In the genomic region with DNA sequence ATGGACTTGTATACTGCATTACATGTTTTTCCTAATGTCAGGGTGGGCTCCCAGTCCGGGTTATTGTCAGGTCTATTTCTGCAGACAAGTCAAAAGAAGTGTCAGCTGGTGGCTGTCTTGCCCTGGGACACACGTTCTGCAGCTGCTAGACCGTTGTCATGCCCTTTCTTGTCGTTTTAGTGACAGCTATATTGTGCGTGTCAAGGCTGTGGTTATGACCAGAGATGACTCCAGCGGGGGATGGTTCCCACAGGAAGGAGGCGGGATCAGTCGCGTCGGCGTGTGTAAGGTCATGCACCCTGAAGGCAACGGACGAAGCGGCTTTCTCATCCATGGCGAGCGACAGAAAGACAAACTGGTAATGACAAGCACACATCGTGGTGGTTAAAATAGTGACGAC, we compare ENCODE assay signal across 11 mouse cellular contexts.
DNase-seq lines count a peak whose midpoint lies in the region; ATAC-seq and TF ChIP-seq lines count a peak whose summit lies in the region.
"Had no signal": no experiment of that assay in that cellular context is flagged by ENCODE, and none has a peak within 500 bp of the region (broad histone marks: within the 10 kb centered on the region; RNA-seq: fewer than 3 reads in every experiment).

No protein-coding gene starts in this region.

- 0 out of 2 replicates have a peak, but pooled peaks cover 12% of the 10 kb centered on the region for H3K36me3 ChIP-seq in lung, embryonic 14.5 days (ENCODE audit: insufficient read depth)

- 34% methylated on average over 18 of the region's 18 CpGs for WGBS in lung, embryonic 14.5 days

- peak; percentile 34 for DNase-seq in adrenal gland, postnatal 10 days
- no peak for DNase-seq in adrenal gland, postnatal 4 days (ENCODE audit: low spot score in 2 of 2)
- peak; percentile 61 for DNase-seq in lung, embryonic 14.5 days
- no peak for DNase-seq in lung, postnatal 25 days (ENCODE audit: low spot score)
- DNase-seq in liver = peak; percentile 26
- no peak for DNase-seq in layer of hippocampus, adult 9-10 months (ENCODE audit: low spot score)
- DNase-seq in yolk sac, embryonic 10.5 days (ENCODE audit: low spot score) = no peak

- H3K4me3 ChIP-seq in lung, embryonic 14.5 days (ENCODE audit: low read depth, low read length) = no peak overlapping the region
- H3K4me3 ChIP-seq: embryonic facial prominence, embryonic 12.5 days; forebrain, embryonic 15.5 days had no signal

- H3K27me3 ChIP-seq in lung, embryonic 14.5 days (ENCODE audit: insufficient read depth, low read length) = no peaks in the 10 kb centered on the region
- H3K27me3 ChIP-seq: embryonic facial prominence, embryonic 12.5 days; forebrain, embryonic 15.5 days had no signal

- TF ChIP-seq CTCF in lung, embryonic 14.5 days (IDR thresholded peaks at IDR 0.05; ENCODE audit: low read depth) = no peak

- ATAC-seq in lung, embryonic 14.5 days (ENCODE audit: insufficient read depth) = peak; percentile 49
- peak; percentile 31 for ATAC-seq in CD4-positive, CD25-positive, alpha-beta regulatory T cell, adult 4 months
- ATAC-seq: forebrain, embryonic 15.5 days; inflammation-experienced regulatory T-cells, adult 6 months had no signal

- no peak overlapping the region for H3K4me2 ChIP-seq in lung, embryonic 14.5 days
- H3K4me2 ChIP-seq: embryonic facial prominence, embryonic 12.5 days; forebrain, embryonic 15.5 days had no signal

- peaks cover 4% of the 10 kb centered on the region; the same call in 1 of the 2 replicates for H3K4me1 ChIP-seq in lung, embryonic 14.5 days (ENCODE audit: insufficient read depth)
- H3K4me1 ChIP-seq: embryonic facial prominence, embryonic 12.5 days; forebrain, embryonic 15.5 days had no signal

- no peaks in the 10 kb centered on the region for H3K9me3 ChIP-seq in lung, embryonic 14.5 days (ENCODE audit: low read depth, low read length)
- H3K9me3 ChIP-seq: embryonic facial prominence, embryonic 12.5 days; forebrain, embryonic 15.5 days had no signal

- H3K9ac ChIP-seq in lung, embryonic 14.5 days = no peak overlapping the region
- H3K9ac ChIP-seq: embryonic facial prominence, embryonic 12.5 days; forebrain, embryonic 15.5 days had no signal

- H3K27ac ChIP-seq in lung, embryonic 14.5 days (ENCODE audit: low read depth) = no peak overlapping the region
- H3K27ac ChIP-seq: embryonic facial prominence, embryonic 12.5 days; forebrain, embryonic 15.5 days had no signal

Comparison
In these comparisons a context has a peak if more than half of its experiments do, and no peak if none do; other contexts are left out.
1. DNase-seq: peak in adrenal gland, postnatal 10 days (single experiment), lung, embryonic 14.5 days (single experiment) and liver (single experiment); none in adrenal gland, postnatal 4 days (0 of 2), lung, postnatal 25 days (single experiment), layer of hippocampus, adult 9-10 months (single experiment) and yolk sac, embryonic 10.5 days (single experiment).